Mouse (Mus musculus) heart, embryonic 11.5 days (tissue): ENCODE measurements around the gene 4933424G06Rik. TPM values are rescaled to one million over a fixed set of nuclear protein-coding genes. Genes with fewer than 3 reads are reported as not detected.

Experiments
- ATAC-seq: fragments of 200-750 bp; cut with Nextera tagmentation; replicated peaks from 2 replicates; pipeline ENCODE4 v1.8.0; 2017; ENCODE audit warnings: moderate library complexity; ENCODE audit not compliant: insufficient number of reproducible peaks, low FRiP score, low TSS enrichment
- H3K27ac ChIP-seq: fragments of 300-500 bp; sonication (generic); 2 replicates; pipeline ENCODE4 v1.5.1; 2014; ENCODE audit warnings: mild to moderate bottlenecking, low read depth, low read length
- H3K27me3 ChIP-seq: fragments of 300-500 bp; sonication (generic); 2 replicates; pipeline ENCODE4 v1.6.1; 2014; ENCODE audit warnings: mild to moderate bottlenecking, low read length, mixed read lengths; ENCODE audit not compliant: control insufficient read depth, insufficient read depth
- H3K36me3 ChIP-seq: fragments of 300-500 bp; sonication (generic); 2 replicates; pipeline ENCODE4 v1.6.1; 2014; ENCODE audit warnings: mild to moderate bottlenecking, low read length, moderate library complexity, mixed read lengths; ENCODE audit not compliant: control insufficient read depth, insufficient read depth
- H3K4me1 ChIP-seq: fragments of 300-500 bp; sonication (generic); 2 replicates; pipeline ENCODE4 v1.6.1; 2014; ENCODE audit warnings: low read length; ENCODE audit not compliant: control insufficient read depth, insufficient read depth
- H3K4me2 ChIP-seq: fragments of 300-500 bp; sonication (generic); 2 replicates; pipeline ENCODE4 v1.6.1; 2014; ENCODE audit warnings: mild to moderate bottlenecking, moderate library complexity
- H3K4me3 ChIP-seq: fragments of 300-500 bp; sonication (generic); 2 replicates; pipeline ENCODE4 v1.5.1; 2014; ENCODE audit warnings: low read depth, low read length
- H3K9ac ChIP-seq: fragments of 300-500 bp; sonication (generic); 2 replicates; pipeline ENCODE4 v1.6.1; 2014; ENCODE audit warnings: mild to moderate bottlenecking, low read depth, low read length, moderate library complexity
- H3K9me3 ChIP-seq: fragments of 300-500 bp; sonication (generic); replicated peaks from 2 replicates; pipeline ENCODE4 v1.6.1; 2016; ENCODE audit warnings: low read length; ENCODE audit not compliant: control insufficient read depth
- WGBS: fragments of 180-500 bp; shearing (Covaris S2); extraction: QIAGEN DNeasy Blood & Tissue Kit; methylation state at CpG from one replicate; pipeline ENCODE4 v1.1.7; 2014; ENCODE audit not compliant: insufficient replicate concordance; 5-methylcytosine and 5-hydroxymethylcytosine counted together
- polyA plus RNA-seq: library from polyadenylated mRNA; unstranded; fragments of >200 nt; fragmentation: Nextera tagmentation; extraction: Ambion mirVana; gene quantifications from 2 replicates; pipeline ENCODE4 v1.2.1, GENCODE M21; 2014

4933424G06Rik gene
- polyA plus RNA-seq, 1 experiment from 2014 or later = not detected

- H3K27me3 ChIP-seq = no peaks in the 10 kb centered on the region
- H3K4me3 ChIP-seq = no peak overlapping the region
- no peaks in the 10 kb centered on the region for H3K36me3 ChIP-seq
- peaks cover 4% of the 10 kb centered on the region; the same call in 1 of the 2 replicates for H3K4me1 ChIP-seq
- 38% methylated on average over 3 of the region's 3 CpGs for WGBS
- H3K9ac ChIP-seq = no peak overlapping the region
- no peak overlapping the region for H3K4me2 ChIP-seq
- no peak for ATAC-seq
- no peak overlapping the region for H3K27ac ChIP-seq
- H3K9me3 ChIP-seq = no peaks in the 10 kb centered on the region
Observed at GRCm38 (mm10) chr1:36674936-36675335, 35.0 kb upstream of the 4933424G06Rik start.

- no peak for ATAC-seq
- WGBS = 85% methylated on average over 7 of the region's 7 CpGs
- H3K4me3 ChIP-seq = no peak overlapping the region
- no peaks in the 10 kb centered on the region for H3K4me1 ChIP-seq
- H3K36me3 ChIP-seq = no peaks in the 10 kb centered on the region
- H3K9ac ChIP-seq = no peak overlapping the region
- no peaks in the 10 kb centered on the region for H3K27me3 ChIP-seq
- no peak overlapping the region for H3K4me2 ChIP-seq
- no peak overlapping the region for H3K27ac ChIP-seq
- H3K9me3 ChIP-seq = no peaks in the 10 kb centered on the region
Observed at GRCm38 (mm10) chr1:36680893-36681292, 29.1 kb upstream of the 4933424G06Rik start.

DNA sequence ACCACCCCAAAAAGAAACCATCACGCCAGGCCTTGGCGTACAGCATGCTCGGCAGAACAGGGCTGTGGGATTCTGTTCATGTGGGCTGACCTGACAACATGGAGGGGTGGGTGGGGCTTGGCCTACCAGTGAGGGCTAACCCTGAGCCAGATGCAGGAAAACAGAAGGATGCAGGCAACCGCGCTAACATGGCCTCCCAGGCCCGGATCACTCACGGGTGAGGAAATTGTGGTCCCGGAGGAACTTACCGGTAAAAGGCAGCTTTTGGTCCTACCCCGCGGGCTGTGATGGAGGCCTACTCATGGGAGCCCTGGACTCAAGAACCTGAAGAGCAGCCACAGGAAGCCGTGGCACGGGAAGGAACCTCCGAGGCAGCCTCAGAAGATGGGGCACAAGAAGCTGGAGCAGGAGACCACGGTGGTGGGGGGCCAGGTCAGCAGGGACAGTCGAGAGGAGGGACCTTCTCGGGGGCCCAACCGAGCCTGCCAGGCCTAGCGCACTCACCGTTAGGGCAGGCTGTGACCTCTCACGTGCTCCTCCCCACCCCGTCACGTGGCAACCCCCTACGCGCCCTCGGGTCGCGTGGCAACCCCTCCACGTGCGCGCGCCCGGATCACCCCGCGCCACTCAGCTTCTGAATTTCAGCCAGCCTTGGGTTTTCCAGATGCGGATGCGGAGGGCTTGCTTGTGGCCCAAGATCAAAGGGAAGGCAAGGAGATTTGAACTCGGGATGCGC lies 27.2 kb upstream of the 4933424G06Rik start, which contains the start of gene Fam178b:
TSS of gene Fam178b (minus strand) at position 564 of the 736 bp plus-strand sequence.
- ATAC-seq = no peak
- Histone ChIP-seq H3K27ac (no peak within 1 kb of the TSS), H3K27me3 (no peaks in the 10 kb centered on the region), H3K4me3 (no peak within 1 kb of the TSS), H3K4me2 (no peak within 1 kb of the TSS), H3K9ac (no peak within 1 kb of the TSS), H3K9me3 (no peaks in the 10 kb centered on the region), H3K36me3 (no peaks in the 10 kb centered on the region), H3K4me1 (no peaks in the 10 kb centered on the region)
- WGBS = 87% methylated on average over 36 of the region's 39 CpGs

- Histone ChIP-seq H3K4me1 (no peaks in the 10 kb centered on the region), H3K36me3 (no peaks in the 10 kb centered on the region), H3K9ac (no peak overlapping the region), H3K9me3 (no peaks in the 10 kb centered on the region), H3K27ac (no peak overlapping the region), H3K4me3 (no peak overlapping the region), H3K4me2 (no peak overlapping the region), H3K27me3 (no peaks in the 10 kb centered on the region)
- no peak for ATAC-seq
- WGBS = 13% methylated on average over 13 of the region's 13 CpGs
Observed at GRCm38 (mm10) chr1:36683810-36684467, 26.0 kb upstream of the 4933424G06Rik start.

GRCm38 (mm10) chr1:36690671-36691235 lies 19.2 kb upstream of the 4933424G06Rik start:
- ATAC-seq = no peak; the same call in 1 of the 2 replicates
- 51% methylated on average over 11 of the region's 11 CpGs for WGBS
- peak overlapping the region; percentile 91 for H3K4me2 ChIP-seq
- peak overlapping the region; percentile 71 for H3K27ac ChIP-seq
- H3K4me3 ChIP-seq = peak overlapping the region; percentile 82
- no peaks in the 10 kb centered on the region for H3K9me3 ChIP-seq
- H3K36me3 ChIP-seq = peaks cover 10% of the 10 kb centered on the region
- H3K27me3 ChIP-seq = no peaks in the 10 kb centered on the region
- peak overlapping the region; percentile 96 for H3K9ac ChIP-seq
- H3K4me1 ChIP-seq = peaks cover 8% of the 10 kb centered on the region; the same call in 1 of the 2 replicates

DNA sequence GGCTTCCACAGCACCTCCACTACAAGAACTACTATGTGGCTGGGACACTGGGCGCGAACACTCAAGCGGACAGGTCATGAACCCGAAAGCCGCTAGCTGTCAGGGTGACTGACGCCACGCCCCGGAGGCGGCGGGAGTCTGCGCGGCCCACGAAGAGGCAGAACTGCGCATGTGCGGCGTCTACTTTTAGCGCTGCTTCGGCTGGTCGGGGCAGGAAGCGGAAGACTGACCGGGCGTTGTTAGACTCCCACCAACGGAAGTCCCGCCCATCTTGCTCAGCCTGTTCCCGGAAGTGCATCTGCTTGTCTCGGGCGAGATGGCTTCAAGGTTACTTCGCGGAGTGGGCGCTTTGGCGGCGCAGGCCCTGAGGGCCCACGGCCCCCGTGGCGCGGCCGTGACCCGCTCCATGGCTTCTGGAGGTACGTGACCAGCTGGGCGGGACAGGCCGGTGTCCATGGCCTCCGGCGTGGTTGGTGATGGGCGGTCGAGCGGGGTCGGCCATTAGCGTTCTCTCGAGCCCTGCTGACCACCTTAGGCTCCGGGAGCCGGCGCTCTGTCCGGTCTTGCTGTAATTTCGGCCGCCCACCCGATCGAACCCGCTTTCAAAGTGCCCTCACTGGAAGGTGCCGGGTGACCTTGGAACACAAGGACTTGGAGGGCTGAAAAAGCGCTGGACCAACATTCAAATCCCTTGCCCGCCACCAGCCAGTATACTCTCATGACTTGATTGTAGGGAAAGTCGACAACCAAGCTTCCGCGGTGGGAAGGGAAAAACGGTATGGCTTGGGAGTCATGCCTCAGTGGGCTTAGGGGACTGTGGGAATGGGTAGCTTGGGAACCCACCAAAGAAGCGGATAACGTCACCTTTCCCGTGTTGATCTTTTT lies 18.4 kb upstream of the 4933424G06Rik start, which contains the start of gene Cox5b:
TSS of gene Cox5b (plus strand) at position 179 of the 885 bp plus-strand sequence.
- 1% methylated on average over 68 of the region's 68 CpGs for WGBS
- ATAC-seq = peak; percentile 93
- H3K4me2 ChIP-seq = peak within 1 kb of the TSS; percentile 91
- H3K4me3 ChIP-seq = peak within 1 kb of the TSS; percentile 82
- H3K36me3 ChIP-seq = peaks cover 10% of the 10 kb centered on the region
- H3K4me1 ChIP-seq = peaks cover 10% of the 10 kb centered on the region; the same call in 1 of the 2 replicates
- H3K27ac ChIP-seq = peak within 1 kb of the TSS; percentile 73
- H3K9ac ChIP-seq = peak within 1 kb of the TSS; percentile 96
- H3K27me3 ChIP-seq = no peaks in the 10 kb centered on the region
- H3K9me3 ChIP-seq = no peaks in the 10 kb centered on the region

GRCm38 (mm10) chr1:36694871-36695270 lies 15.1 kb upstream of the 4933424G06Rik start:
- peaks cover 16% of the 10 kb centered on the region for H3K36me3 ChIP-seq
- H3K9ac ChIP-seq = no peak overlapping the region
- no peaks in the 10 kb centered on the region for H3K9me3 ChIP-seq
- no peak overlapping the region for H3K4me2 ChIP-seq
- no peaks in the 10 kb centered on the region for H3K27me3 ChIP-seq
- H3K27ac ChIP-seq = no peak overlapping the region
- WGBS = 89% methylated on average over 6 of the region's 6 CpGs
- H3K4me1 ChIP-seq = peaks cover 11% of the 10 kb centered on the region; the same call in 1 of the 2 replicates
- no peak overlapping the region for H3K4me3 ChIP-seq
- no peak for ATAC-seq

DNA sequence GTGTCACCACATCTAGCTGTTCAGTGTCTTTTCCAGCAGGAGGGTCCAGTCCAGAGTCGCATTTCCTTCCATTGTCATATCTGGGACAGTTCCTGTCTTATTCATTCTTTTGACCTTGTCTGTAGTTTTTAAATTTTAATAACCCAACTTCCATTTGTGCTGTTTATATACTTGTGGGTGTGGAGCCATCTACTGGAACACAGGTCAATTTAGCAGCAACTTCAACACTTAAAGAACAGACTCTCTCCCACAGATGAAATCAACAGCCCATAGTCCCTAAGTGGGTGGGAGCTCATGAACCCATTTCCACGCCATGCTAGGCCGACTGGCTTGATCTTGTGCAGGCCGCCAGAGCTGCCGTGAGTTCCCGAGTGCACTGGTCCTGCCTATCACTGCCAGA lies 13.5 kb upstream of the 4933424G06Rik start:
- H3K4me1 ChIP-seq = peaks cover 8% of the 10 kb centered on the region; the same call in 1 of the 2 replicates
- H3K27me3 ChIP-seq = no peaks in the 10 kb centered on the region
- H3K9ac ChIP-seq = no peak overlapping the region
- no peak overlapping the region for H3K4me3 ChIP-seq
- H3K27ac ChIP-seq = no peak overlapping the region
- H3K4me2 ChIP-seq = no peak overlapping the region
- H3K9me3 ChIP-seq = no peaks in the 10 kb centered on the region
- peaks cover 29% of the 10 kb centered on the region for H3K36me3 ChIP-seq
- WGBS = 48% methylated on average over 6 of the region's 6 CpGs
- ATAC-seq = no peak
